Mouse (Mus musculus) right cerebral cortex, adult 18-20 months (tissue): ENCODE measurements around the gene Cpt1b.

Experiments
- DNase-seq: peaks from one replicate; pipeline ENCODE4 v3.0.0; 2022; ENCODE audit warnings: mixed read lengths

The Cpt1b gene

GRCm38 (mm10) chr15:89377938-89378828 lies 47.5 kb downstream of the Cpt1b start:
- no peak for DNase-seq

- DNase-seq = no peak
Measured at GRCm38 (mm10) chr15:89377362-89377761, 48.3 kb downstream of the Cpt1b start.

DNA sequence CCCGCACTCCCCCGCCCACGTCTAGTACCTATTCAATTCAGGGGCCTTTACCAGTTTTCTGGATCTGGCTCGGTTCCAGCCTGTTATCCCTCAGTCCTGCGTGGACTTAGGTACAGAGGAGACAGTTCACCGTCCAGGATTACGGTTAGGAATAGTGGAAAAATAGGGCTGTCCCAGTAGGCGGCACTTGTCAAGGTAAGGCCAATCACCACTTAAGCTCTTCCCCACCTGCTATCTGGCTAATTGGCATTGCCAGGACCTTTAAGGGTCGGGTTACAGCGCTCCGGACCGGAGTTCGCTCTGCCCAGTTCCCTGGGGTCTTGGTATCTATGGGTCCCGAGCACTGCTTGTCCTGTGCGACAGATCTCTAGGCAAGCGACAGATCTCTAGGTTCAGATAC lies 48.7 kb downstream of the Cpt1b start, which contains the start of gene Tymp:
Gene Tymp (minus strand): TSS at position 83 of the 400 bp plus-strand sequence.
- DNase-seq = no peak

- DNase-seq = no peak
Measured at GRCm38 (mm10) chr15:89376040-89376439, 49.6 kb downstream of the Cpt1b start.

DNA sequence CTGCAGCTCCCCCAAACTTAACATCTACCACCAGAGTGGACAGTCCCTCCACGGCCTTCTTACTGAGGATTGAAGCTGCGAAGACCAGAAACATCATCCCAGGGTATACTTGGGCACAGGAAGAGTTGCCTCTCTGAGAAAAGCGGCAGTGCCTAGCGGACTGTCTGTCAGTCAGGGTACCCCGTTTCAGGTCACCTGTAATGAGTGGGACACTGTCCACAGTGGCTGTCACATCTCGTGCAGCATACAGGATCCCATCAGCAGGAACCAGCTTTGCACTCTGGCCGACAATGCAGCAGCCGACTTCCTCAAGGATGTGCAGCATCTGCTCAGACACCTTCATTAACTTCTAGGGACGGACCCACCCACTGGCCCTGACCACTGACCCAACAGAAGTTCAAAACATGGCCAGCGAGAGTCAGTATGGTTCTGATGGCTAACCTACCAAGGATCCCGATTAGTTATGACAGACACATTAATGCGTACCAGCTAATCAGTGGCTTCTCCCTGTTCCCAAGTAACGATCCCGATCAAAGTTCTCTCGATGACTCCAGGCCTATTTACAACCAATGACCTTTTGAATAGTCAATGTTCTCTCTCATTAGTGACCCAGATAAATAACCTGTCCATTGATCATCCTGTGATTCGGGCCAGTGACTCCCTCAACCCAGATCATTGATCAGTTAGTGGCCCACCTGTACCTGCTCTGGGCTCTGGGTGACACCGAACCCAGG lies 50.7 kb downstream of the Cpt1b start:
- no peak for DNase-seq

DNA sequence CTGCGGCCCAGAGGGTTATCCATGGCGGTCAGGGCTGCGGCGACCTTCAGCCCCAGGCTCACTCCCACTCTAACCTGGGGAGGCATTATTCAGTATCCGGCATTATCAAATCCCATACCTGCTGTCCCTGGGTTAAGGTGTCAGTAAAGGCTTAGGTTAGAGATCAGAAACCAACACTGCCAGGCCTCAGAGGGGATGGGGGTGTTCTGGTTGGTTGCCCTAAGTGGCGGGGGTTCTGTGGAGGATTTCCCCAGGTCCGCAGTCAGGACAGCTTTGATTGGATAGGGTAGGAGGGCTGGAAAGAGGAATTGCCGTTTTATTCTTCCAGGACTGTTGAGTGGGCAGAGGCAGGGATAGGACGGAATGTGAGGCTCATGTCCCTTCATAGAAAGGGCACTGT lies 51.3 kb downstream of the Cpt1b start:
- no peak for DNase-seq

DNA sequence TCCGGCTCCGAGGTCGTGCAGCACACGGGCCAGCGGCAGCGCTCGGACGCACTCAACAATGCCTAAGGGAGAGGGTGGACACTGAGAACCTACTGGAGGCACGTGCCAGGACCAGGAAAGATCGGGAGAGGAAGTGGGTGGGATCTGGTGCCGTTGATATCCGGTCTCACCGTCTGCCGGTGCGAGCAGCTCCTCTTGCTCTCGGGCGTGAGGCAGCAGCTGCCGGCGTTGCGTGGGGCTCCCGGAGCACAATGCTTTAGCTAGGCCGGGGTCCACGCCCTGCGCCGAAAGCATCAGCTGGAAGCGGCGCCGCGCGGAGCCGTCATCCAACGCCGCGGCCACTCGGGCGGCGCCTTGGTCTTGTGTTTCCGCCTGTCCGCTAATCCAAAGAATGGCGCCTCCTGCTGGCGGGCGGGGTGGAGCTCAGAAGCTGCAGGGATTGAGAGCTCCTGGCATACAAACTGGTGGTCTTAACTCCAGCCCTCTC lies 51.9 kb downstream of the Cpt1b start, which contains the start of gene Sco2:
Gene Sco2 (minus strand): TSS at position 85 of the 487 bp plus-strand sequence.
- peak; percentile 91 for DNase-seq

DNA sequence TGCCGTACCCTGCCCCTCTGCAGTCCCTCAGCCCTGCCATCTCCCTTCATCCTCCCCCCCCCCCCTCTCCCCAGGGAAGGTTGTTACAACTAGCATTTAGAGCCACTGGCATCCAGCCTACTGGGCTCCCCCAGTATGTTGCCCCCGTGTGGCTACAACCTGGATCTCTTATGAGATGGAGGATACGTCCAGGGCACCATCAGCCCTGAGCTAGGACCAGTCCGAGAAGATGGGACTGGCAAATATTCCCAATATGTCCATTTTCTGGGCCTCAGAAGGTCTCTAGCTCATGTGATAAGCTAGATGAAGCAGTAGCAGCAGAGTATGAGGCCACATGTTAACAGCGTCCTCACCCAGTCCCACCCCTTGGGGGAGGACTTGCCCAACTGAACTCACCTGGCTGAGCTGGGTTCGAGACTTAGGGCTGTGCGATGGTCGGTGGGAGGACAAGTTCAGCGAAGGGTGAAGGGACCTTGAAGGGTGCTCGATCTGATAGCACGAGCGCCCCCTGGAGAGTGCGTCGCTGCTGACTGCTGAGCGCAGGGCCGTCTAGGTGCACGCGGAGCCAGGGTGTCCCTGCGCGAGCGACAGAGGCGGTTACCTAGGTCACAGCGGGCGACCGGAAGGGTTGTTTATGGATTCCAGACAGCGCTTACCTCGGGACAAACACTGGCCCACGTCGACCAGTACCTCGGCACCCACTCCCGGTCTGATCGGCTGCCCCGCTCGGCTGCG lies 52.5 kb downstream of the Cpt1b start:
- peak; percentile 85 for DNase-seq

GRCm38 (mm10) chr15:89372536-89372935 lies 53.1 kb downstream of the Cpt1b start:
- no peak for DNase-seq

DNA sequence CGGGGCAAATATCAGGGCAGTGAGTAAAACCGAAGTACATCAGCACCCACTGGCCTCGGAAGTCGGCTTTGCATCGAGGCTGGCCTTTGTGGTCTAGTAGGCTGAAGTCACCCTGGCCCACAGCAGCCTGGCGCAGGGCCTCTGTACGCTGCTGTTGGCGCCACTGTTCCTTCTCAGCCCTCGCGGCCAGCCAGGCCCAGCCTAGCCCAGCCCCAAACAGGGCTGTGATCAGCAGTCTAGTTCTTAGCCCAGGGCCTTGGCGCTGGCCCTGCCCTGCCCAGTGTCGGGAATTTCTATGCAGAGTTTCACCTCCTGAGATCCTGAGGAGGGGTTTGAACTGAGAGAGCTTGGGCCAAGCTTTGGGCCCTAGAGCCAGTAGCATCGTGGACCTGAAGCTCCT lies 53.6 kb downstream of the Cpt1b start:
- no peak for DNase-seq
